Mouse (Mus musculus): ENCODE results near the gene Olfr458. TPM values are rescaled to one million over a fixed set of nuclear protein-coding genes. Genes with fewer than 3 reads are reported as not detected.
A peak's percentile ranks its signal among the peaks of the same experiment; 100 is the strongest.
"Not testable (repeated sequence)": the region's sequence is repeated elsewhere in the genome, so short reads cannot be mapped to it uniquely, and the experiment has no call there.

Gene Olfr458
- polyA plus RNA-seq (2015; fragmentation: Nextera tagmentation; extraction: Ambion mirVana) = not detected in 2 replicates

DNA sequence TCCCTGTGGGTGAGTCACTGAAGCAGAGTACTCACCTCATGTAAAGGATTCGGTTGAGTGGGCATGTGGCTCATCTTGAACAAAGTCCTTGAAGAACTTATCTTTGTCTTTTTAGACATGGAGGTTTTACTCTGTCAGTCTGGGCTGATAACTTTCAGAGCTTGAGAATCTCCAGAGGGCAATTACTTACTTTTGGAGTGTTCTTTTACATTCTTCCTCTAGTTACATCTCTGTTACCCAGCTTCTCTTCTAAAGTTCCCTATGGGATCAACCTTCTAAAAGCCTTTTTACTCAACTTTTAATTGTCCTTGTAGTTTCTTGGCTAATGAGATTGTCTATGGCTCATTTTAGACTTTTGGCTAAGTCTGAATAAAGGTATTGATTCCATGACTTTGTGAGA lies at the start of gene Olfr458:
Gene Olfr458 (minus strand): TSS at position 101 of the 400 bp plus-strand sequence.
- Histone ChIP-seq H3K4me3 (ENCODE audit: low read length) (no peak within 1 kb of the TSS), H3K4me2 (replicated peaks; ENCODE audit: low read depth, low read length) (no peak within 1 kb of the TSS), H3K9me3 (ENCODE audit: low read length) (no peaks in the 10 kb centered on the region), H3K27ac (ENCODE audit: low read length) (no peak within 1 kb of the TSS), H3K9ac (replicated peaks; ENCODE audit: low read length) (no peak within 1 kb of the TSS), H3K27me3 (ENCODE audit: insufficient read depth, low read length) (no peaks in the 10 kb centered on the region), H3K36me3 (ENCODE audit: insufficient read depth, low read length) (no peaks in the 10 kb centered on the region), H3K4me1 (ENCODE audit: insufficient read depth, low read length) (no peaks in the 10 kb centered on the region)
- WGBS = 83% methylated on average over 1 of the region's 1 CpGs
- no peak for ATAC-seq (ENCODE audit: low FRiP score, low TSS enrichment)

DNA sequence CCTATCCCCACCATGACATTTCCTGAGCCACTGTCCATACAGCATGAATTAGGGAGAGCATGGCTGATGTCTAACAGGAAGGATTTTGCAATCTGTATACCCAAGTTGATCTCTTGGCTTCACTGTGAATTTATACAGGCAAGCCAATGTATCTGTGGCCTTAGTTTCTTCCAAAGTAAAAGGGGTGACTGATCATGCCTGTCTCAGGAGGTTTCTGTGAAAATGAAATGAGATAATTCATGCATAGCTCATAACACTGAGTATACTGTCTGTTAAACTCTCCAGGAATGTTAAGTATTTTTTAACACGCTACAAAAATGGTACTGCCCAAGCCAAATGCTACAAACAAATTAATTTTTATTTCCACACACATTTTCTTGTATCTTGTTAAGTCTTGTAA lies 48.5 kb upstream of the Olfr458 start:
- no peaks in the 10 kb centered on the region for H3K4me1 ChIP-seq (ENCODE audit: insufficient read depth, low read length)
- no peak overlapping the region for H3K4me2 ChIP-seq (replicated peaks; ENCODE audit: low read depth, low read length)
- H3K9me3 ChIP-seq (ENCODE audit: low read length) = no peaks in the 10 kb centered on the region
- 76% methylated on average over 1 of the region's 1 CpGs for WGBS
- no peaks in the 10 kb centered on the region for H3K36me3 ChIP-seq (ENCODE audit: insufficient read depth, low read length)
- H3K9ac ChIP-seq (replicated peaks; ENCODE audit: low read length) = no peak overlapping the region
- ATAC-seq (ENCODE audit: low FRiP score, low TSS enrichment) = no peak
- H3K4me3 ChIP-seq (ENCODE audit: low read length) = no peak overlapping the region
- no peaks in the 10 kb centered on the region for H3K27me3 ChIP-seq (ENCODE audit: insufficient read depth, low read length)
- H3K27ac ChIP-seq (ENCODE audit: low read length) = no peak overlapping the region

DNA sequence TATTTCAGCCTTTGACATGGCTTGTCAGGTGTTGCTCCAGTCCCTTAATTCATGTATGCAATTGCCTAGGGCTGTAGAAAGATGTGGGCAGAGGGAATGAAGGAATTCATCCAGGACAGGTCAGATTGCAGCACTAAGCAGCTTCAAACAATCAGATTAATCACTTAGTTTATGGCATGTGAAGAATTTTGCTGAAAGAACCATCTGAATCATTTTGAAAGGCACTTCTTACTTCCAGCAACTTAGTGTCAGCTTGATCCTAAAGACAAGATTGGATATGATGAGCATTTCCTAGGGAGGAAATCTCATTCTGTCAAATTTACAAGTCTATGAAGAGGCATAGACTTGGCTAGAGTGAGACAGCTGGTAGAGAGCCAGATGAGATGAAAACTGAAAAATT lies 44.3 kb upstream of the Olfr458 start:
- Histone ChIP-seq H3K9ac (replicated peaks; ENCODE audit: low read length) (no peak overlapping the region), H3K9me3 (ENCODE audit: low read length) (no peaks in the 10 kb centered on the region), H3K36me3 (ENCODE audit: insufficient read depth, low read length) (no peaks in the 10 kb centered on the region), H3K27ac (ENCODE audit: low read length) (no peak overlapping the region), H3K4me3 (ENCODE audit: low read length) (no peak overlapping the region), H3K27me3 (ENCODE audit: insufficient read depth, low read length) (no peaks in the 10 kb centered on the region), H3K4me1 (ENCODE audit: insufficient read depth, low read length) (no peaks in the 10 kb centered on the region), H3K4me2 (replicated peaks; ENCODE audit: low read depth, low read length) (no peak overlapping the region)
- ATAC-seq (ENCODE audit: low FRiP score, low TSS enrichment) = no peak

DNA sequence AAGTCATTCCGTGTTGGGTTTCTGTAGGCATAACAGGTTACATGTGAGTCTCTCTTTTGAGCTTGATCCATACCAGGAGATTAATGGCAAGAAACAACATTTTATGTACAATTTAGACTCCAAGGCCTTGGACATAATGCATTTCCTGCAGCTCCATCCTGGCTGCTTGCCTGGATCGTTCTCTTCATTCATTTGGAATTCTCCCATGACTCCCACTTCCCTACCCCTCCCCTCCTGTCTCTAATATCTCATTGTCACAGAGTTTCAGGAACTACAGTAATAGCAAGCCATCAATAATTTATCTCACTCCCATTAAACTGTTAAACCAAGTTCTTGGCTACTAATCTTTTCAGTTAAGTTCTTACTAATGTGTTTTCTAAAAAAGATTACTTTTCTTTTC lies 38.5 kb upstream of the Olfr458 start:
- 58% methylated on average over 2 of the region's 2 CpGs for WGBS
- Histone ChIP-seq H3K27ac (ENCODE audit: low read length) (no peak overlapping the region), H3K36me3 (ENCODE audit: insufficient read depth, low read length) (no peaks in the 10 kb centered on the region), H3K9me3 (ENCODE audit: low read length) (no peaks in the 10 kb centered on the region), H3K9ac (replicated peaks; ENCODE audit: low read length) (no peak overlapping the region), H3K4me3 (ENCODE audit: low read length) (no peak overlapping the region), H3K4me1 (ENCODE audit: insufficient read depth, low read length) (no peaks in the 10 kb centered on the region), H3K4me2 (replicated peaks; ENCODE audit: low read depth, low read length) (no peak overlapping the region), H3K27me3 (ENCODE audit: insufficient read depth, low read length) (no peaks in the 10 kb centered on the region)
- ATAC-seq (ENCODE audit: low FRiP score, low TSS enrichment) = peak; percentile 75; the same call in 1 of the 2 replicates

DNA sequence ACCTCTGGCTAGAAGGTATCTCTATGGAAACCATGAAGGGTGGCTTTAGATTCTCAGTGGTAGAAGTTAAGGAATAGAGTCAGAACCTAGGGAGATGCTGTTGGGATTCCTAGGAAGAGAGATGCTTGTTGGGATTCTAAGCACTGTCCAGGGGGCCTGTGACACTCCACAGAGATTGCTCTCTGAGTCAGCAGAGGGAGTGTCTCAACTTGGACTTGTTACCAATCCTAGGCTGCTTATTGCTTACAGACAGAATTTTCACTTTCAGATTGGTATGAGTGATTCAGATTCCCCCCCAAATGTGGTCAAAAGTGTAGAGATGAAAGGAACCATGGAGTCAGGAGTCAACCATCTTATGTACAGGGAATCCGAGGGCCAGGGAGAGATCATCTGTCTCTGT lies 24.7 kb upstream of the Olfr458 start:
- no peak overlapping the region for H3K4me3 ChIP-seq (ENCODE audit: low read length)
- H3K9ac ChIP-seq (replicated peaks; ENCODE audit: low read length) = no peak overlapping the region
- no peak overlapping the region for H3K4me2 ChIP-seq (replicated peaks; ENCODE audit: low read depth, low read length)
- H3K27me3 ChIP-seq (ENCODE audit: insufficient read depth, low read length) = no peaks in the 10 kb centered on the region
- H3K9me3 ChIP-seq (ENCODE audit: low read length) = no peaks in the 10 kb centered on the region
- H3K27ac ChIP-seq (ENCODE audit: low read length) = no peak overlapping the region
- no peaks in the 10 kb centered on the region for H3K4me1 ChIP-seq (ENCODE audit: insufficient read depth, low read length)
- ATAC-seq (ENCODE audit: low FRiP score, low TSS enrichment) = no peak
- H3K36me3 ChIP-seq (ENCODE audit: insufficient read depth, low read length) = no peaks in the 10 kb centered on the region
- 69% methylated on average over 1 of the region's 1 CpGs for WGBS

DNA sequence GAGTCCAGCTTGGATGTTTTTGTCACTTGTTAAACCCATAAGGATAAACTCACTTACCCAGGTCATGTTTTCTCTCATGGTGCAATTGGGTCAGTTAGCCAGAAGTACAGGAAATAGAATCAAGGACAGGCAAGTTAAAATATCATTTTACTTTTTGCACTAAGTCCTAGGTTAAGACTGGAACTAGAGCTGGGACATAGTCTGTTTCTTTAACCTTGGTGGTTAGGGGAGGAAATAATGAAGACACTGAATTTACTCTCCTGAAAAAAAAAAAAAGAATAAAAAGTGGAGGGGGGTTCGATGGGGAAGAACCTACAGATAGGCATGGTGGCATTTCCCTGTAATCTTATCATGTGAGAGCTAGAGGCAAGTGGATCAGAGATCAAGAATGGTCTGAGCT lies 22.1 kb upstream of the Olfr458 start, which contains the start of gene Olfr456:
Gene Olfr456 (minus strand): TSS at position 101 of the 400 bp plus-strand sequence.
- Histone ChIP-seq H3K36me3 (ENCODE audit: insufficient read depth, low read length) (no peaks in the 10 kb centered on the region), H3K4me1 (ENCODE audit: insufficient read depth, low read length) (no peaks in the 10 kb centered on the region), H3K9me3 (ENCODE audit: low read length) (no peaks in the 10 kb centered on the region), H3K27ac (ENCODE audit: low read length) (no peak within 1 kb of the TSS), H3K4me3 (ENCODE audit: low read length) (no peak within 1 kb of the TSS), H3K27me3 (ENCODE audit: insufficient read depth, low read length) (no peaks in the 10 kb centered on the region), H3K9ac (replicated peaks; ENCODE audit: low read length) (no peak within 1 kb of the TSS), H3K4me2 (replicated peaks; ENCODE audit: low read depth, low read length) (no peak within 1 kb of the TSS)
- WGBS = 81% methylated on average over 1 of the region's 1 CpGs
- no peak for ATAC-seq (ENCODE audit: low FRiP score, low TSS enrichment)

DNA sequence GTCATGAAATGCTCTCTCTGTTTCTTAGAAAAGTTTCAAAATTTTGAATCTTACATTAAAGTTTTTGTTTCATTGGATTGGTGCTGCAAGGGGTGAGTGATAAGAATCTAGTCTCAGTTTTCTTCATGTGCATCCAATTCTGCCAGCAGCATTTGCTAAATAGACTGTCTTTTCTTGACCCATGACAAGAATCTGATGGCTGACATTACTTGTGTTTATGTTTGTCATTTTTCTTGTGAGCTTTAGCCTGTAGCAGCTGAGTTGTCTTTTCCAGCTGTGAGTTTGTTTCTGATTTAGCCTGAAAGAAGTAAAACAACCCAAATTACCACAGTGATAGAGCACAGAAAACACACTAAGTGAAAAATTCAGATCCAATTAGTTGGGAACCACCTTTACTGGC lies 19.6 kb upstream of the Olfr458 start:
- Histone ChIP-seq H3K27ac (ENCODE audit: low read length) (no peak overlapping the region), H3K4me1 (ENCODE audit: insufficient read depth, low read length) (no peaks in the 10 kb centered on the region), H3K9me3 (ENCODE audit: low read length) (no peaks in the 10 kb centered on the region), H3K4me2 (replicated peaks; ENCODE audit: low read depth, low read length) (no peak overlapping the region), H3K9ac (replicated peaks; ENCODE audit: low read length) (no peak overlapping the region), H3K36me3 (ENCODE audit: insufficient read depth, low read length) (no peaks in the 10 kb centered on the region), H3K27me3 (ENCODE audit: insufficient read depth, low read length) (no peaks in the 10 kb centered on the region), H3K4me3 (ENCODE audit: low read length) (no peak overlapping the region)
- no peak for ATAC-seq (ENCODE audit: low FRiP score, low TSS enrichment)

DNA sequence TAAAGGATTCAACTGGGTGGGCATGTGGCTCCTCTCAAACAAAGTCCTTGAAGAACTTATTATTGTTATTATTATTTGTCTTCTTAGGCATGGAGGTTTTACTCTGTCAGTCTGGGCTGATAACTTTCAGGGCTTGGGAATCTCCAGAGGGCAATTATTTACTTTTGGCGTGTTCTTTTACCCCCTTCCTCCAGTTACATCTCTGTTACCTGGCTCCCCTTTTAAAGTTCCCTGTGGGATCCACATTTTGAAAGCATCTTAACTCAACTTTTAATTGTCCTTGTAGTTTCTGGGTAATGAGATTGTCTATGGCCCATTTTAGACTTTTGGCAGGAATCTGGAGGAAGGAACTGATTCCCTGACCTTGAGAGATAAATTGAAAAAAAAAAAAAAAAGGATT lies 11.2 kb upstream of the Olfr458 start, which contains the start of gene Olfr457:
Gene Olfr457 (minus strand): TSS at position 101 of the 400 bp plus-strand sequence.
- Histone ChIP-seq H3K27ac (ENCODE audit: low read length) (no peak within 1 kb of the TSS), H3K9ac (replicated peaks; ENCODE audit: low read length) (no peak within 1 kb of the TSS), H3K9me3 (ENCODE audit: low read length) (no peaks in the 10 kb centered on the region), H3K36me3 (ENCODE audit: insufficient read depth, low read length) (no peaks in the 10 kb centered on the region), H3K4me3 (ENCODE audit: low read length) (no peak within 1 kb of the TSS), H3K27me3 (ENCODE audit: insufficient read depth, low read length) (no peaks in the 10 kb centered on the region), H3K4me2 (replicated peaks; ENCODE audit: low read depth, low read length) (no peak within 1 kb of the TSS), H3K4me1 (ENCODE audit: insufficient read depth, low read length) (no peaks in the 10 kb centered on the region)
- 77% methylated on average over 1 of the region's 1 CpGs for WGBS
- ATAC-seq (ENCODE audit: low FRiP score, low TSS enrichment) = no peak

DNA sequence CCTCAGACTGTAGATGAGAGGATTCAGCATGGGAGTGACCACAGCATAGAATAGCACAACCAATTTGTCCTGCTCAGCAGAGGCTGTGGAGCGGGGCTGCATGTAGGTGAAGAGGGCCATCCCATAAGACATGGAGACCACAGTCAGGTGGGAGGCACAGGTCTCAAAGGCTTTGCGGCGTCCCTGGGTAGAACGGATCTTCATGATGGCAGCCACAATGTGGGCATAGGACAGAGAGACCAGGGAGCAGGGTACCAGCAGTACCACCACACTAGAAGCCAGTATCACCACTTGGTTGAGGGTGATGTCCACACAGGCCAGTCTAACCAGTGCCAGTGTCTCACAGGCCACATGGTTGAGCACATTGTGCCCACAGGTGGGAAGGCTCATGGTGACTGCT lies 6.3 kb upstream of the Olfr458 start:
- not testable (repeated sequence) for H3K4me2 ChIP-seq (replicated peaks; ENCODE audit: low read depth, low read length); H3K4me1 ChIP-seq (ENCODE audit: insufficient read depth, low read length); H3K27ac ChIP-seq (ENCODE audit: low read length); H3K36me3 ChIP-seq (ENCODE audit: insufficient read depth, low read length); H3K27me3 ChIP-seq (ENCODE audit: insufficient read depth, low read length); H3K9ac ChIP-seq (replicated peaks; ENCODE audit: low read length); H3K9me3 ChIP-seq (ENCODE audit: low read length); H3K4me3 ChIP-seq (ENCODE audit: low read length); ATAC-seq (ENCODE audit: low FRiP score, low TSS enrichment)
- WGBS = 97% methylated on average over 4 of the region's 4 CpGs

DNA sequence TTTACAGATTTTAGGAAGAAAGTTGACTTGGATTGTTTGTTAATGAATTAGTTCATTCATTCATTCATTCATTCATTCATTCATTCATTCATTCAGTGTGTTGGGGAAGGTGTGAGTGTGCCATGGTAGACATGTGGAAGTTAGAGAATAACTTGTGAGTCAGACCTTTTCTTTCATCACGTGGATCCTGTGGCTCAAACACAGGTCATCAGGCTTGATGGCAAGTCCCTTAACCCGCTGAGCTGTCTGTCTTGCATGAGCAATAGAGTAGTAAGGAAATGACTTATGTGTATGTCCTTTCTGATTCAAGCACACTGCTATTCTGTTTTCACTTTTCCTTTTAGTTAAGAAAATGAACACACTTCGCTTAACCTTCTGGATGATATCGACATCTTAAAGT lies 5.5 kb upstream of the Olfr458 start:
- no peak overlapping the region for H3K27ac ChIP-seq (ENCODE audit: low read length)
- 78% methylated on average over 4 of the region's 4 CpGs for WGBS
- ATAC-seq (ENCODE audit: low FRiP score, low TSS enrichment) = no peak
- no peaks in the 10 kb centered on the region for H3K27me3 ChIP-seq (ENCODE audit: insufficient read depth, low read length)
- H3K4me3 ChIP-seq (ENCODE audit: low read length) = no peak overlapping the region
- no peaks in the 10 kb centered on the region for H3K4me1 ChIP-seq (ENCODE audit: insufficient read depth, low read length)
- H3K36me3 ChIP-seq (ENCODE audit: insufficient read depth, low read length) = no peaks in the 10 kb centered on the region
- no peak overlapping the region for H3K4me2 ChIP-seq (replicated peaks; ENCODE audit: low read depth, low read length)
- H3K9me3 ChIP-seq (ENCODE audit: low read length) = no peaks in the 10 kb centered on the region
- H3K9ac ChIP-seq (replicated peaks; ENCODE audit: low read length) = no peak overlapping the region

DNA sequence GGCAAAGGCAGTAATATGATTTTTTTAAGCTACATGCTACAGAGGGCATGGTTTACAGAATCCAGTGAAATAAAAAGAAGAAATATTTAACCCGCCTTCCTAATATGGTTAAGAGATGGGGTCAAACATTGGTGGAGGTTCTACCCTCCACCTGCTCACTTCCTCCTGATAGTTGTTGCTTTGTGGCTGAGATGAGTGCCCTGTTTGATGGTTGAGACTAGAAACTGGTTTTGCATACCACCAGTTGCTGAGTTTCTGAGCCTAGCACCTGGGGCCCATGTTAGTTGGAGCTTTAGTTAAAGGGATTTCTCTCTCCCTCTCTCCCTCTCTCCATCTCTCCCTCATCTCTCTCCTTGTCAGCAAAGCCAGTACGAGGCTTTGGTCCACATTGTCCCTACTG lies 17.6 kb downstream of the Olfr458 start:
- no peak for ATAC-seq (ENCODE audit: low FRiP score, low TSS enrichment)
- H3K9ac ChIP-seq (replicated peaks; ENCODE audit: low read length) = no peak overlapping the region
- H3K27me3 ChIP-seq (ENCODE audit: insufficient read depth, low read length) = no peaks in the 10 kb centered on the region
- H3K4me1 ChIP-seq (ENCODE audit: insufficient read depth, low read length) = no peaks in the 10 kb centered on the region
- 83% methylated on average over 2 of the region's 2 CpGs for WGBS
- H3K27ac ChIP-seq (ENCODE audit: low read length) = no peak overlapping the region
- no peak overlapping the region for H3K4me2 ChIP-seq (replicated peaks; ENCODE audit: low read depth, low read length)
- no peak overlapping the region for H3K4me3 ChIP-seq (ENCODE audit: low read length)
- H3K36me3 ChIP-seq (ENCODE audit: insufficient read depth, low read length) = no peaks in the 10 kb centered on the region
- H3K9me3 ChIP-seq (ENCODE audit: low read length) = no peaks in the 10 kb centered on the region
